Comparison of ENCODE assay signal across 8 mouse cellular contexts in genomic region chr4:48048456-48049315, GRCm38 (mm10). TPM values are rescaled to one million over a fixed set of nuclear protein-coding genes. Genes with fewer than 3 reads are reported as not detected.
DNase-seq lines count a peak whose midpoint lies in the region; ATAC-seq and TF ChIP-seq lines count a peak whose summit lies in the region.

No protein-coding gene starts in this region.

- TF ChIP-seq CTCF in forebrain, postnatal 0 days (IDR thresholded peaks at IDR 0.05; ENCODE audit: low read depth) = no peak

- peak overlapping the region; percentile 100; the same call in 1 of the 2 replicates for H3K4me2 ChIP-seq in kidney, embryonic 14.5 days (replicated peaks; ENCODE audit: low read depth, low read length)
- peak overlapping the region; percentile 90 for H3K4me2 ChIP-seq in forebrain, postnatal 0 days (ENCODE audit: low read depth)
- H3K4me2 ChIP-seq in midbrain, embryonic 14.5 days (ENCODE audit: low read length) = peak overlapping the region; percentile 99

- H3K9ac ChIP-seq in kidney, embryonic 14.5 days (ENCODE audit: low read depth, low read length) = no peak overlapping the region
- peak overlapping the region; percentile 79 for H3K9ac ChIP-seq in forebrain, postnatal 0 days
- H3K9ac ChIP-seq in midbrain, embryonic 14.5 days (replicated peaks; ENCODE audit: low read length) = no peak overlapping the region; the same call in 1 of the 2 replicates

- WGBS in kidney, embryonic 14.5 days = 2% methylated on average over 35 of the region's 35 CpGs
- WGBS in forebrain, postnatal 0 days = 9% methylated on average over 35 of the region's 35 CpGs
- 3% methylated on average over 35 of the region's 35 CpGs for WGBS in midbrain, embryonic 14.5 days

- no peaks in the 10 kb centered on the region for H3K9me3 ChIP-seq in kidney, embryonic 14.5 days (ENCODE audit: control insufficient read depth, low read length)
- no peaks in the 10 kb centered on the region for H3K9me3 ChIP-seq in forebrain, postnatal 0 days (ENCODE audit: low read length)
- no peaks in the 10 kb centered on the region for H3K9me3 ChIP-seq in midbrain, embryonic 14.5 days (ENCODE audit: control insufficient read depth, low read length)

- no peak for ATAC-seq in kidney, embryonic 14.5 days (ENCODE audit: low FRiP score, low TSS enrichment)
- ATAC-seq in forebrain, postnatal 0 days = no peak
- no peak for ATAC-seq in midbrain, embryonic 14.5 days (ENCODE audit: low FRiP score, low TSS enrichment)

- no peaks in the 10 kb centered on the region for H3K36me3 ChIP-seq in kidney, embryonic 14.5 days (ENCODE audit: control insufficient read depth, insufficient read depth, low read length)
- H3K36me3 ChIP-seq in forebrain, postnatal 0 days (ENCODE audit: insufficient read depth) = 0 out of 2 replicates have a peak, but pooled peaks cover 10% of the 10 kb centered on the region
- H3K36me3 ChIP-seq in midbrain, embryonic 14.5 days (ENCODE audit: control insufficient read depth, insufficient read depth, low read length) = no peaks in the 10 kb centered on the region

- peak overlapping the region; percentile 59 for H3K4me3 ChIP-seq in kidney, embryonic 14.5 days (ENCODE audit: low read length)
- peak overlapping the region; percentile 70 for H3K4me3 ChIP-seq in forebrain, postnatal 0 days (ENCODE audit: low read depth, low read length)
- H3K4me3 ChIP-seq in midbrain, embryonic 14.5 days (replicated peaks; ENCODE audit: low read depth, low read length) = peak overlapping the region; percentile 71

- DNase-seq in kidney, adult 18-20 months = no peak
- peak; percentile 33 for DNase-seq in cerebellum, adult 8-10 months
- DNase-seq in forebrain, postnatal 0 days = peak; percentile 47
- peak; percentile 59 for DNase-seq in midbrain, embryonic 14.5 days
- no peak for DNase-seq in yolk sac, embryonic 10.5 days (ENCODE audit: low spot score)
- no peak for DNase-seq in gastrocnemius, adult 8-10 months (ENCODE audit: low spot score in 2 of 2)
- no peak for DNase-seq in right cerebral cortex, adult 18-20 months

- H3K27ac ChIP-seq in kidney, embryonic 14.5 days (ENCODE audit: low read depth, low read length) = no peak overlapping the region
- H3K27ac ChIP-seq in forebrain, postnatal 0 days (ENCODE audit: low read depth, low read length) = 0 out of 2 replicates have a peak overlapping the region, but pooled peaks have one; percentile 37
- no peak overlapping the region for H3K27ac ChIP-seq in midbrain, embryonic 14.5 days (replicated peaks; ENCODE audit: low read depth, low read length)

- peaks cover 80% of the 10 kb centered on the region for H3K27me3 ChIP-seq in kidney, embryonic 14.5 days (ENCODE audit: control insufficient read depth, insufficient read depth, low read length)
- peaks cover 19% of the 10 kb centered on the region for H3K27me3 ChIP-seq in forebrain, postnatal 0 days (ENCODE audit: insufficient read depth, low read length)
- peaks cover 66% of the 10 kb centered on the region for H3K27me3 ChIP-seq in midbrain, embryonic 14.5 days (ENCODE audit: control insufficient read depth, insufficient read depth, low read length)

- peaks cover 17% of the 10 kb centered on the region; the same call in 1 of the 2 replicates for H3K4me1 ChIP-seq in kidney, embryonic 14.5 days (ENCODE audit: control insufficient read depth, insufficient read depth, low read length)
- H3K4me1 ChIP-seq in forebrain, postnatal 0 days (ENCODE audit: insufficient read depth) = peaks cover 12% of the 10 kb centered on the region; the same call in 1 of the 2 replicates
- H3K4me1 ChIP-seq in midbrain, embryonic 14.5 days (ENCODE audit: control insufficient read depth, insufficient read depth, low read length) = peaks cover 34% of the 10 kb centered on the region

RNA-seq across cellular contexts. Expression of gene Nr4a3, which starts 3.7 kb away (rescaled TPM):
- polyA plus RNA-seq in kidney, embryonic 14.5 days (2014; fragmentation: Nextera tagmentation; extraction: Ambion mirVana) = 0.04 and 0.08 TPM in 2 replicates
- 13.5 and 14.9 TPM in 2 replicates for total RNA-seq in forebrain, postnatal 0 days (2014; rRNA removed)
- polyA plus RNA-seq in forebrain, postnatal 0 days (2015; fragmentation: Nextera tagmentation; extraction: Ambion mirVana) = 9.1 and 12.4 TPM in 2 replicates
- polyA plus RNA-seq in midbrain, embryonic 14.5 days (2014; fragmentation: Nextera tagmentation; extraction: Ambion mirVana) = 1.1 and 1.4 TPM in 2 replicates
- 10 to 100 TPM in 2 of 4 experiments, 1 to 10 TPM in 2; 4.8 to 25.3 (median 10.3) TPM for total RNA-seq in gastrocnemius, adult 8-10 months (2022)

Comparison
In these comparisons a context has a peak if more than half of its experiments do, and no peak if none do; other contexts are left out.
1. DNase-seq: peak in cerebellum, adult 8-10 months (single experiment), forebrain, postnatal 0 days (single experiment) and midbrain, embryonic 14.5 days (single experiment); none in kidney, adult 18-20 months (single experiment), yolk sac, embryonic 10.5 days (single experiment), gastrocnemius, adult 8-10 months (0 of 2) and right cerebral cortex, adult 18-20 months (single experiment).
2. Peak in every context shown above with its lines, with median percentiles within 50 percentile points of each other: H3K4me2 ChIP-seq and H3K4me3 ChIP-seq.